Mouse (Mus musculus) megakaryocyte, embryonic 14.5 days (primary cell): Measurements from ENCODE around the gene Hagh.

Experiments used
- FLI1 ChIP-seq: IDR thresholded peaks from 2 replicates; pipeline ENCODE4 v1.6.1; 2012; ENCODE audit warnings: low read length, inconsistent platforms, mixed read lengths
- GATA1 ChIP-seq: IDR thresholded peaks from 3 replicates; pipeline ENCODE4 v1.6.1; 2012; ENCODE audit warnings: mixed read lengths, low read length, inconsistent platforms, borderline replicate concordance

GRCm38 (mm10) chr17:24878531-24878930 lies 38.6 kb downstream of the Hagh start:
- TF ChIP-seq GATA1: no peak
- no peak for TF ChIP-seq FLI1
